Mouse (Mus musculus) activated CD4-positive, CD25-positive, alpha-beta regulatory T cell, adult 9 weeks (primary cell): ENCODE results near the gene Arl14. TPM values are rescaled to one million over a fixed set of nuclear protein-coding genes. Genes with fewer than 3 reads are reported as not detected.

Experiments
- polyA plus RNA-seq: library from polyadenylated mRNA; unstranded; fragments of 100-300 nt; shearing (Covaris generic); gene quantifications from one replicate; pipeline ENCODE4 v1.2.1, GENCODE M21; 2017

Gene Arl14
- not detected for polyA plus RNA-seq

GRCm38 (mm10) chr3:69221806-69222501 lies at the start of gene Arl14:
TSS of gene Arl14 (plus strand) at chr3:69222419.

Other genes with a start within 250 kb of the Arl14 start
- gene Ift80, start 217.8 kb upstream of the Arl14 start, polyA plus RNA-seq: 264 TPM
- 697 TPM for gene Smc4, start 217.7 kb upstream of the Arl14 start, polyA plus RNA-seq
- 26.9 TPM for gene Trim59, start 177.7 kb upstream of the Arl14 start, polyA plus RNA-seq
- 33.5 TPM for gene Kpna4, start 95.3 kb upstream of the Arl14 start, polyA plus RNA-seq
- gene Ppm1l, start 94.4 kb downstream of the Arl14 start, polyA plus RNA-seq: 5.5 TPM